Mouse (Mus musculus): ENCODE data around the gene Gm20683.

GRCm38 (mm10) chr17:25796211-25796771 is 45.3 kb downstream of the Gm20683 start:
- TF ChIP-seq CTCF (IDR thresholded peaks at IDR 0.05) (no peak), EP300 (IDR thresholded peaks at IDR 0.05) (no peak)

Measured in lung, postnatal 0 days (tissue).